Comparison of ENCODE assay signal across 9 mouse cellular contexts in the genomic region with DNA sequence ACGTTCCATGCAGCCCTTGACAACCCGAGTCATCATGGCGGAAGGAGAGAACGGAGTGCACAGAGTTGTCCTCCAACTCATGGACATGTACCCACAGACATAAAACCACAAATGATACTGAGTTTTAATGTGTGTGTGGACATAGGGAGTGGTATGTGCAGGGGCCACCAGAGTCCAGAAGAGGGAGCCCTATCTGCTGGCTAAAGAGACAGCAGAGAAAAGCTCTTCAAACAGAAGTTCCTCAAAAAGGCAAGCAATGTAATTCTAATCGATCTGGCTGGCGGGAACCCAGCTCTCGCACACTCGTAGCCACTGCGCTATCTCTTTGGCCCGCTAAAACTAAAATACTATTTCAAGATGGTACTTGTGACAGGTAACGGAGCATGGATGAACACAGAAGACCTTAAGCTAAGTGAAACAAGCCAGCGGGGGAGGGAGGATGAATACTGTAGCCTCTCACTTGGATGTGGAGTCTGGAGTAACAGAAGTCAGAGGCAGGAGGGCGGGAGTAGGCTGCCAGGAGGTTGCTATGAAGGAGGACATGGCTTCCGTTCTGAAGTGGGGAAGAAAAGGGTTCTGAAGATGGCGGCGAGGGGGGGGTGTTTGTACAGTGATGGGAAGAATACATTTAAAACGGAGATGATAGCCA. TPM values are rescaled to one million over a fixed set of nuclear protein-coding genes. Genes with fewer than 3 reads are reported as not detected.
A peak's percentile ranks its signal among the peaks of the same experiment; 100 is the strongest.
DNase-seq lines count a peak whose midpoint lies in the region; ATAC-seq and TF ChIP-seq lines count a peak whose summit lies in the region.
"Had no signal": no experiment of that assay in that cellular context is flagged by ENCODE, and none has a peak within 500 bp of the region (broad histone marks: within the 10 kb centered on the region; RNA-seq: fewer than 3 reads in every experiment).

No protein-coding gene starts in this region.

- no peak overlapping the region for H3K4me3 ChIP-seq in heart, postnatal 0 days (ENCODE audit: low read depth, low read length)
- H3K4me3 ChIP-seq in midbrain, embryonic 15.5 days = no peak overlapping the region
- H3K4me3 ChIP-seq: neural tube, embryonic 13.5 days had no signal

- no peak overlapping the region for H3K4me2 ChIP-seq in heart, postnatal 0 days (ENCODE audit: low read depth, low read length)
- H3K4me2 ChIP-seq in midbrain, embryonic 15.5 days = no peak overlapping the region
- H3K4me2 ChIP-seq: neural tube, embryonic 13.5 days had no signal

- H3K4me1 ChIP-seq in heart, postnatal 0 days (ENCODE audit: control insufficient read depth, insufficient read depth) = no peaks in the 10 kb centered on the region
- H3K4me1 ChIP-seq in midbrain, embryonic 15.5 days = no peaks in the 10 kb centered on the region
- H3K4me1 ChIP-seq: neural tube, embryonic 13.5 days had no signal

- WGBS in heart, postnatal 0 days = 88% methylated on average over 17 of the region's 17 CpGs
- WGBS in midbrain, embryonic 15.5 days = 91% methylated on average over 17 of the region's 17 CpGs

- no peak overlapping the region for H3K27ac ChIP-seq in heart, postnatal 0 days (ENCODE audit: low read depth)
- H3K27ac ChIP-seq in midbrain, embryonic 15.5 days = no peak overlapping the region
- H3K27ac ChIP-seq: neural tube, embryonic 13.5 days had no signal

- TF ChIP-seq CTCF in heart, postnatal 0 days (IDR thresholded peaks at IDR 0.05; ENCODE audit: low read depth) = peak; percentile 49

- H3K36me3 ChIP-seq in heart, postnatal 0 days (replicated peaks; ENCODE audit: control insufficient read depth, insufficient read depth, low read length) = no peaks in the 10 kb centered on the region
- H3K36me3 ChIP-seq in splenic B cell, adult 2 months (ENCODE audit: control insufficient read depth, insufficient read depth, low read length, poor library complexity, severe bottlenecking) = no peaks in the 10 kb centered on the region
- H3K36me3 ChIP-seq in midbrain, embryonic 15.5 days (replicated peaks) = no peaks in the 10 kb centered on the region
- H3K36me3 ChIP-seq: neural tube, embryonic 13.5 days had no signal

- ATAC-seq in heart, postnatal 0 days (ENCODE audit: insufficient read depth, low read depth) = no peak
- ATAC-seq in midbrain, embryonic 15.5 days (replicated peaks) = no peak

- no peaks in the 10 kb centered on the region for H3K27me3 ChIP-seq in heart, postnatal 0 days (ENCODE audit: control insufficient read depth, insufficient read depth, low read length)
- no peaks in the 10 kb centered on the region for H3K27me3 ChIP-seq in splenic B cell, adult 2 months (ENCODE audit: control insufficient read depth, insufficient read depth, low read length, poor library complexity, severe bottlenecking)
- H3K27me3 ChIP-seq in midbrain, embryonic 15.5 days (replicated peaks) = no peaks in the 10 kb centered on the region
- H3K27me3 ChIP-seq: neural tube, embryonic 13.5 days had no signal

- H3K9ac ChIP-seq in heart, postnatal 0 days (replicated peaks; ENCODE audit: low read depth, low read length) = no peak overlapping the region
- no peak overlapping the region for H3K9ac ChIP-seq in midbrain, embryonic 15.5 days
- H3K9ac ChIP-seq: neural tube, embryonic 13.5 days had no signal

- no peaks in the 10 kb centered on the region for H3K9me3 ChIP-seq in heart, postnatal 0 days (replicated peaks; ENCODE audit: control insufficient read depth, low read length)
- no peaks in the 10 kb centered on the region for H3K9me3 ChIP-seq in midbrain, embryonic 15.5 days
- H3K9me3 ChIP-seq: neural tube, embryonic 13.5 days had no signal

- no peak for DNase-seq in heart, postnatal 0 days (ENCODE audit: low spot score)
- no peak for DNase-seq in heart, adult 11 months
- DNase-seq in thymus, postnatal 14 days = peak; percentile 10
- DNase-seq in thymus, postnatal 10 days (ENCODE audit: low spot score in 2 of 2) = no peak
- peak; percentile 32 for DNase-seq in kidney, postnatal 14 days
- DNase-seq in splenic B cell, adult 2 months (ENCODE audit: low read depth, low spot score) = peak; percentile 58
- no peak for DNase-seq in left cerebral cortex, adult 11 months (ENCODE audit: low spot score)

- TF ChIP-seq EP300 in heart, postnatal 0 days (IDR thresholded peaks at IDR 0.05; ENCODE audit: low read depth) = no peak

RNA-seq across cellular contexts. Expression of gene Sash1, which starts 51.9 kb away (rescaled TPM):
- total RNA-seq in heart, postnatal 0 days (2014; rRNA removed; ENCODE audit: low replicate concordance) = 17.7 and 18.3 TPM in 2 replicates
- 3.8 and 3.9 TPM in 2 replicates for polyA plus RNA-seq in heart, postnatal 0 days (2015; fragmentation: Nextera tagmentation; extraction: Ambion mirVana)
- 3.1 and 3.3 TPM in 2 replicates for polyA plus RNA-seq in midbrain, embryonic 15.5 days (2015; fragmentation: Nextera tagmentation; extraction: Ambion mirVana)

Comparison
In these comparisons a context has a peak if more than half of its experiments do, and no peak if none do; other contexts are left out.
1. DNase-seq: peak in thymus, postnatal 14 days (single experiment), kidney, postnatal 14 days (single experiment) and splenic B cell, adult 2 months (single experiment); none in heart, postnatal 0 days (single experiment), heart, adult 11 months (single experiment), thymus, postnatal 10 days (0 of 2) and left cerebral cortex, adult 11 months (single experiment).